Mouse (Mus musculus): ENCODE results near the gene Gm5741.

Gm5741 gene

DNA sequence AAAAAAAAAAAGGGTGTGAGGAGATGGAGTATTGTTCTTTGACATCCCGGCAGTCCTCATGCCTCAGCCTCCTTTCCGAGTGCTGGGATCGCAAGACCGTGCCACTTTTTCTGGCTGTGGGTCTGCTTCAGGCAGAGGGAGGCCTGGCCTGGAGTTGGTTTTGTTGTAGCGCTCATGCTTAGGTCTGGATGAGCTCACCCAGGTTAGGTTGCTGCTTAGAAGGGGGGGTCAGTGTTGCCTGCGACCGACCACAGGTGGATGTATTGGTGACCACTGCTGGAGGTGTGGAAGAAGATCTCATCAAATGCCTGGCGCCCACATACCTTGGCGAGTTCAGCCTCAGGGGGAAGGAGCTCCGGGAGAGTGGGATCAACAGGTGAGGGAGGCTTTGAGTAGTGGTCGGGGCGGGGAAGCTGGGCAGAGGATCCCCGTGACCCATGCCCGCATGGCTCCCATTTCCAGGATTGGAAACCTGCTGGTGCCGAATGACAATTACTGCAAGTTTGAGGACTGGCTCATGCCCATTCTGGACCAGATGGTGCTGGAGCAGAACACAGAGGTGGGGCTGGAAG, 5.3 kb upstream of the Gm5741 start:
- DNase-seq (ENCODE audit: low spot score in 2 of 2) = no peak

DNA sequence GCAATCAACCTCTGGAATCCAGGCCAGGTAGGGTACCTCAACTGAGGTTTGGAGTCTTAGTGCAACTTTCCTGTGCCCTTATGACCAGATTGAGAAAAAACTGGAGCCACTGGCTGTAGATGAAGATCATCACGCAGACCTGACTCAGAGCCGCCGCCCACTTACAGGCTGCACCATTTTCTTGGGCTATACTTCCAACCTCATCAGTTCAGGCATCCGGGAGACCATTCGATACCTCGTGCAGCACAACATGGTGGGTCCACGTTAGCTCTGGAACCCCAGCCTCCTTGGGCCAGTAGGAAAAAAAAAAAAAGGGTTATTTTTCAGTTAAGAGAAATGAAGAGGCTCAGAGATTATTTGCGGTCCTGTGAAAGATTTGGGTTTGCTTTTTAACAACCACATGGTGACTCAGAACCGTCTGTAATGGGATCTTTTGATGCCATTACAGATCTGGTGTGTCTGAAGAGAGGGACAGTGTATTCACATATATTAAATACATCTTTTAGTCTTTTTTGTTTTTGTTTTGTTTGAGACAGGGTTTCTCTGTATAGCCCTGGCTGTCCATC, 4.7 kb upstream of the Gm5741 start:
- no peak for DNase-seq (ENCODE audit: low spot score in 2 of 2)

DNA sequence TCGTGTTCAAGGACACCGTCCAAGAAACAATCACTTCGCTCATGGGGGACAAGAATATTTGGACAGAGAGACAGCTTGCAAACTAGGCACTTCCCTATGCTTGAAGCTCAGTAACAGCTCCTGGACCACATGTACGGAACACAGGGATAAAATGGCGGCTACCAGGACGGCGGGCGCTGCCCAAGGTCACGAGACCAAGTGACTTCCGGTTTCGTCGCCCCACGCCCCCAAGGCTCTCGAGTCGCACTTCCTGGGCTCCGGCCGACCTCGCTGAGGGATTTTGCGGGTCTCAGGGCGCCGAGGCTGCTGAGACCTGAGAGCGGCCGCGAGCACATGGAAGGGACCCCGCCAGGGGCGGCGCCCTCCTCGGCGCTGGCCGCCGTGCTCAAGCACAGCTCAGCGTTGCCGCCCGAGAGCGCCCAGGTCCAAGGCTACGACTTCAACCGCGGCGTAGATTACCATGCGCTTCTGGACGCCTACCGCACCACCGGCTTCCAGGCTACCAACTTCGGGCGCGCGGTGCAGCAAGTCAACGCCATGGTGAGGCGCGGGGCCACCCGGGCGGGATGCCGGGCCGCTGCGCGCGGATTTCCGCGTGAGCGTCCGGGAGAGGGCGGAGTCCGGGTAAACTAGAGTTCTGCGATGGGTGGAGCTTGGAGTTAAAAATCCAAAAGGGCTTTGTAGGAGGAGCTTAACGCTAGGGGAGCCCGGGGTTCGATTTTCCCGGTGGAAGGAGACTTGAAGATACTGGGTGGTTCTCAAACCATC, 3.9 kb upstream of the Gm5741 start, which contains the start of gene Dhps:
Gene Dhps (plus strand): TSS at position 244 of the 768 bp plus-strand sequence.
- peak; percentile 87 to 91 for DNase-seq (ENCODE audit: low spot score in 2 of 2)

DNA sequence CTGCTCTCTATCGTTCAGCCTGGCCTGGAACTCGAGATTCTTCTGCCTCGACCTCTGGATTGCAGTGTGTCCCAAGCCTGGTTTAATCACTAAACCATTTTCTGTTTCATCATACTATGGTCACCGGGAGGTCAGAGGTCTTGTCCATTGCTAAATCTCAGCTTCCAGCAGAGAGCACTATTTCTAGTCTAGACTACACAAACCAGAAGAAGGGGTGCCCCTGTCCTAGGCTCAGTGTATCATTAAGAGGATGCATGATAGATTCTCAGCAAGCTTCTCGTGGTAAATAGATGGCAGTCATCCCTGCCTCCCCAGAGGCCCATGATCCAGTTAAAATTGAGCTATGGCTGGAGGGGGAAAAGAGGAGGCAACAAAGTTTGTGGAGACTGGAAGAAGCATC, 3.3 kb upstream of the Gm5741 start:
- DNase-seq (ENCODE audit: low spot score in 2 of 2) = no peak

DNA sequence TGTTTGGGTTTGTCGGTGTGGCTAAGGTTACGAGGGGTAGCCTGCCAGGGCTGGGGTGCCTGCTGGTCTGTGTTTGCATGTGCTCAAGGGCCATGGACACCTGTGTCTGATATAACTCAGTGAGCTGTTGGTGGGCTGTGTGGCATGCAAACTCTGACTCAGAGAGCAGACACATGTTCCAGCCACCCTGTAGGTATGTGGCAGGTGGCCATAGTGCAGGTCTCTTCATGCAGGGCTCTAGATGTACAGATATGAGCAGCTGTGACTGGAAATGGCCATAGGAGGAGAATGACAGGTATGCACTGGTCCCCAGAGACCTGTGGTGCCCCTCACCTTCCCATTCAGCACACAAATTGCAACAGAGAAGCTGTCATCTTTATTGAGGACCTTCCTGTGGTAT, 627 bp downstream of the Gm5741 start:
- DNase-seq (ENCODE audit: low spot score in 2 of 2) = no peak

DNA sequence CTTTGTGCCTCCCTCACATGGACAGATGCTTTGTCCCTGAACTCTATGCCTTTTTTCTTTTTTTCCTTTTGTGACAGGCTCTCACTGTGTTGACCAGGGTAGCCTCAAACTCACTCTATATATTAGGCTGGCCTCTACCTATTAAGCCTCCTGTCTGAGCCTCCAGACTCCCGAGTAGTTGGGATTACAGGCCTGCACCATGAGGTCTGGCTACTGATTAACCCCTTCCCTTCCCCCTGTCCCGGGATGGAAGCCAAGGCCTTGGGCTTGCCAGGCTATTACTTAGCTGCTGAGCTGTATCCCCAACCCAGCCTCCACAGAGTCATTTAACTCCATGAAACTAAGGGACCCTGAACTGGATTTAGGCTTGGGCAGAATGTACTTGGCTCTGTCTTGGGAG, 2.6 kb downstream of the Gm5741 start:
- no peak for DNase-seq (ENCODE audit: low spot score in 2 of 2)

DNA sequence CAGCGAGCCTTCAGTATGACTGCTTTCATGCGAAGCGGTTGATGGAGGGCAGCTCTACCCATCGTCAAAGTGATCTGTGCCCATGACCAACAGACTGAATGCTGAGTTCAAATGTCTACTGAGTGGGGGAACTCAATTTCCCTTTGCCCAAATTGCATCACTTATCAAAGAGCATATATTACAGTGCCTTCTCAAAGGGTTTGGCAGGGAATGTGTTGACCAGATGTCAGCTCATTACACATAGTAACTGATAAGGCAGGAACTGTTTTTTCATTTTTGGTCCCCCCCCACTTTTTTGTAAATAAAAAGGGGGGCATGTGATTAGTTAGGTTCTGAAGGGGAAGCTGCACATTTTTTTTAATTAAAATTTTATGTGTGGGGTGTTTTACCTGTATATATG, 5.2 kb downstream of the Gm5741 start:
- DNase-seq (ENCODE audit: low spot score in 2 of 2) = no peak

DNA sequence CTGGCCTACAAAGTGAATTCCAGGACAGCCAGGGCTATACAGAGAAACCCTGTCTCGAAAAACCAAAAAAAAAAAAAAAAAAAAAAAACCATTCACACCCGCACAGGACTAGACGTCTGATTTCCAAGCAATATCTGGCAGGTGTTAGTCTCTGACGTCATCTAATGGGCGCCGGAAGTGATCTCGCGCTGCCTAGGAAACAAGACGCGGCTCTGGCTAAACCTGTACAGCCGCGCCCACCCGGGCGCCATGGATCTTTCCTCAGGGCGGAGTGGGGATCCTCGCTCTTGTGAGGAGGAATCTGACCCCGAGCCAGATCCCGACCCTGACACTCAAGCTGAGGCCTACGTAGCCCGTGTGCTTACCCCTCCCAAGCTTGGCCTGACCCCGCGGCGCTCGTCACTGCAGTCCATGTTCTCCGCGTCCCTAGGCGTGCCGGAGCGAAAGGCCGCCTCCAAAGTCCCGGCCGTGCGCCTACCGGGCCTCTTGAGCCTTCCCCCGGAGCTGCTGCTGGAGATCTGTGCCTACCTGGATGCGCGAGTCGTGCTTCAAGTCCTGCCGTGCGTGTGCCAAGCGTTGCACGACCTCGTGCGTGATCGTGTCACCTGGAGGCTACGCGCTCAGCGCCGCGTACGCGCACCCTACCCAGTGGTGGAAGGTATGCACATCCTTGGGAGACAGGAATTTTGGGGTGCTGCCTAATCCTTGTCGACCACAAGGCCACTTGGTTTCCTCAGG, 7.7 kb downstream of the Gm5741 start, which contains the start of gene Fbxw9:
Gene Fbxw9 (plus strand): TSS at position 177 of the 738 bp plus-strand sequence.
- DNase-seq (ENCODE audit: low spot score in 2 of 2) = peak; percentile 86

DNA sequence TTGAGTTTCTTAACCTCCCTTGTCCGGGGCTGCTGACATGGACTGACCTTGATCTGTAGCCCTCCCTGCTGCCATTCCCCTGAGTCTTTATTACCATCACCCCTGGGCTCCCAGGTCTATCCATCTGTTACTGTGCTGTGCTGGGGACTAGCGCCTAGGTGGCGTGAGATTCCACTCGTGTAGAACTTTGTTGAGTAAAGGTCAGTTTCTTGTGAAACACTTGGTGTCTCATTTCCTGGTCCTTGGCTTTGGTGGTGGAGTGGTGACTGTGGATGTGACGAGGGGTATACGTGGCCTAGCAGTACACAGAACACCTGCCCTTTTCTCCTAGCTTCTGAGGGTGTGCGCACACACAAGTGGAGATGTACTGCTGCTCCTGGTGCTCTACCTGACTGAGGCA, 10.4 kb downstream of the Gm5741 start:
- no peak for DNase-seq (ENCODE audit: low spot score in 2 of 2)

DNA sequence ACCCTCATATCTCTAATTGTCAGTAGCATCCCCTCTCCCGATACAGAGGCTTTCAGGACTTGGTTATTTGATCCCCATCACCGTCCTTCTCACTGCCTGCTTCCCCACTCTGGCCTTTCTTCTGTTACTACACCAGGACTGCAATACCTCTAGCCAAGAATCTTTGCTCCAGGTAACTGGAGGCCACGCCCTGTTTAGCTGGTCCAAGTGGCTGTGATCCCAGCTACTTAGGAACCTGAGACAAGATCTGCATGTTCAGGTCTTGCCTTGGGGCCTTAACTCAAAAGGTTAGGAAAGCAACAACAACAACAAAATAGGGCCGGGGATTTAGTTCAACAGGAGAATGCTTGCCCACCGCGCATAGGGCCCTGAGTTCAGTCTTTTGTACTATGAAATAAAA, 24.2 kb downstream of the Gm5741 start:
- no peak for DNase-seq (ENCODE audit: low spot score in 2 of 2)

DNA sequence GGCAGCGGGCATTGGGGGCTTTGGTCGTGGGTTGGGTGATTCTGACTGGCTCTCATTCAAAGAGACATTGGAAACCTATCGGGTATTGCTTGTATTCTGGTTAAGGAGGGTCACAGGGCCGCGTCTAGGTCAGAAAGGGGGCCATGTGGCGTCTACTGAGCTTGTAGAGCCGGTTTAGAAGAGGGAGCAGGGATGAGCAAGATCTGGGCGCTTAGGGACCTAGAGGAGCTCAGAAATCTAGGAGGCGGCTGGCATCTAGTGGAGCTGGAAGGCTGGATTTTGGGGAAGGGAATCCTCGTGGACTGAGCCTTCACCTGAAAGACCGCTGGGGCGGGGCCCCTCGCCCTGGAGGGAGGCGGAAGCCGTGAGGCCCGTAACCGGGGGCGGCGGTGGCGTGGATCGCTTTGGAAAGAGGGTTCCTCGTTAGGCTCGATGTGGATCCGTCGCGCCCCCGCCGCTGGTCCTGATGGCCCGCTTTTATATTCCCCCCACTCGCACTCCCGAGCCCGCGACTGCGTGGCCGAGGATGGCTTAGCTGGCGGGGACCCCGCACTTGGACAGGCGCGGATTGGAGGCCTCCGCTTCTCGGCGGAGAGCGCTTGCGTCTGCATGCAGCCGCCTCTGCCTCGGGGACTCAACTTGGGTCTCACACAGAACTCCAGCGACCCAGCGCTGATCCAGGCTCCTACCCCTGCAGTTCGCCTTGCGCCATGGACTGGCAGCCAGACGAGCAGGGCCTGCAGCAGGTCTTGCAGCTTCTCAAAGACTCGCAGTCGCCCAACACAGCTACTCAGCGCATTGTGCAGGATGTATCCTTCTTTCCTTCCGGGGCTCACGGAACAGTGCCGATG, 29.9 kb downstream of the Gm5741 start:
- peak in 1 of 2 experiments; percentile 55 for DNase-seq (ENCODE audit: low spot score in 2 of 2)

DNA sequence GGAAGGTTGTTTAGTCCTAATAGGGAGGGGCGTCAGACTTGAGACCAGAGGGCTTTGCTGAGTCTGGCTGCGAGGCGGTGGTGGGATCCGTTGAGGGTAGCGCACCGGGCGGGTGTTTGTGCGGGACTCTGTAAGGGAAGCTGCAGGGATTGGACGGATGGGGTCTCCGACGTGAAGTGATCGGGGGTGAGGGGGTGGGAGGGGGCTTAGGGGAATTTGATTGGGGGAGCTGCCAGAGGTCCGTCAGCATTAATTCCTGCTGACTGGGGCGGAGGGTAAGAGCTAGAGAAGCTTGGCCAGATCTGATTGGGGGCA, 30.5 kb downstream of the Gm5741 start:
- DNase-seq (ENCODE audit: low spot score in 2 of 2) = no peak

DNA sequence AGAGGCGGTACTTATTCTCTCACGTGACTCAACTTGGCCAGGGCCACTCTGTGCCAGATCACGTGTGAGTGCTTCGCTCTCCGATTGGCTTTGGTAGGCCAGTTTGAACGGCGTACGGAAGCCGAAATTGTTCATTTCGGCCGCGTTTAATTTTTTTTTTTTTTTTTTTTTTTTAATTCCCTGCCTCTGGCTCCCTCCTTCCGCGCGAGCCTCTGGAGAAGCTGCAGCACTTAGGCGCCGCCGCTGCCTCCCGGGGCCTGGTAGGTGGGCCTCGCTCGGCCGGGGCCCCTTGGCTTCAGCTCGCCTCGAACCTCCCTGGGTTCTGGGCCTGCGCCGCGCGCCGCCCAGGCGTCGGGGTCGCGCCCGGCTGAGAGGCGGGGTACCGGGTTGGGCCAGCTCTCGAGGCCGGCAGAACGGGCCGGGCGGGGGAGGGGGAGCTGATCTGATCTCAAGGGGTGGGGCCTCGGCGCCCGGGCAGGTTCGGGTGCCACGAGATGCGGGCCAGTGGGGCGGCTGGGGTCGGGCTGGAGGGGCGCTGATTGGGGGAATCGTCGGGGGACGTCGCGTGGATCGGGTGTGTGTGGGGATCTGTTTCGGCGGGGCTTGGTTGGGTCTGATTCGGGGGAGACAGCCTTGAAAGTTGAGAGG, 30.9 kb downstream of the Gm5741 start, which contains the start of gene Tnpo2:
Gene Tnpo2 (plus strand): TSS at position 198 of the 648 bp plus-strand sequence.
- DNase-seq (ENCODE audit: low spot score in 2 of 2) = peak; percentile 82 to 90

DNA sequence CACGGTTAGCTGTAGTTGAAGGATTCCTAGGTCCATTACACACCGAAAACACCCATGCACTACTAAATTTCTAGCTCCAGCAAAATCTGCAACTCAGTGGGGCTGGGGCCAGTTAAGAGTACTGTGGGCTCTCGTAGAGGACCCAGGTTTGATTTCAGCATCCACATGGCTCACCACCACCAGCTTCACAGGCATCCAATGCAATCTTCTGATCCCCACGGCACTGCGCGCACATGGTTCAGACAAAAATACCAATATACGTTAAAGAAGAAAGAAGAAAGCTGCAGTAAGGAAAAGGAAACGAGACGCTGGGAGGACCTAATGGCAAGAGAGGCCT, 31.4 kb downstream of the Gm5741 start:
- DNase-seq (ENCODE audit: low spot score in 2 of 2) = no peak

DNA sequence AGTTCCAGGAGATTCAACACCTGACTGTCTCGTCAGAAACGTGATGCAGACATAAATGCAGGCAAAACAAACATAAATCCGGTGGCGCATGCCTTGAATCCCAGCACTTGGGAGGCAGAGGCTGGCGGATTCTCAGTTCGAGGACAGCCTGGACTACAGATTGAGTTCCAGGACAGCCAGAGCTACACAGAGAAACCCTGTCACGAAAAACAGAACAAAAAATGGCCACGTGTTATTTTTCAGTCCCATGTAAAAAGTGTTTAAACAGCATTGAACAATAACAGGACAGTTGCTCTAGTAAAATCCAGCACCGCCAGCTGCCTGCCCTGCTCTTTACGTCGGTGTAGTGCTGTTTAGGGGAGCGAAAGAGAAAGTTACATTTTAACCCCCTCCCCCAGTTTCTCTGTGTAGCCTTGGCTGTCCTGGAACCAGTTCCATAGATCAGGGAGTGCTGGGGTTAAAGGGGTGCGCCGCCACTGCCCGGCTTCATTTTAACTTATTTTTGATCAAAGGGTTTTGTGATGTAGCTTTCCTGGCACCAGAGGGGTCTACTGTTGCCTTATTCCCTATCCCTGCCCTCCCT, 32.0 kb downstream of the Gm5741 start:
- DNase-seq (ENCODE audit: low spot score in 2 of 2) = peak in 1 of 2 experiments; percentile 18

DNA sequence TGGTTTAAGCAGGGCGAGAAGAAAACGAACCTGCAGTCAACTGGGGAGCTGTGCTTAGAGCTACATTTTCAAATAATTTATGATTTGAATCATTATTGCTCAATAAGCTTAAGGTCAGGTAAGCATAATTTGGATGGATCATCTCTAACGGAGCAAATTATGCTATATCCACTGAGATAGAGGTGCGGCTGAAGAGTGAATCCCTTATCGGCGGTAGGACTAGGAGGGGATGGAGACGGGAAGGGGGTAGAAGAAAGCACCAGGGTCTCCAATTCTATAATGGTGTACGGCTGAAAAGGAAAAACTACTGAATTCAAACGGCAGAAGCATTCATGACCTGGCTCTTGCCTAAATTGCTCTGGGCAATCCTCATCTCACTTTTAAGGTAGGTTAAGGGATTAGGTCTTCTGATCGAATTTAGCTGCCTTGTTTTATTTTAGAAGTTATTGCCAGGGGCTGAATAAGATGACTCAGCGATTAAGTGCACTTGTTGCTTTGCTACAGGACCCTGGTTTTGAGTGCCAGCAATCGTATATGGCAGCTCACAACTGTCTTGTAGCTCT, 32.5 kb downstream of the Gm5741 start:
- DNase-seq (ENCODE audit: low spot score in 2 of 2) = no peak

DNA sequence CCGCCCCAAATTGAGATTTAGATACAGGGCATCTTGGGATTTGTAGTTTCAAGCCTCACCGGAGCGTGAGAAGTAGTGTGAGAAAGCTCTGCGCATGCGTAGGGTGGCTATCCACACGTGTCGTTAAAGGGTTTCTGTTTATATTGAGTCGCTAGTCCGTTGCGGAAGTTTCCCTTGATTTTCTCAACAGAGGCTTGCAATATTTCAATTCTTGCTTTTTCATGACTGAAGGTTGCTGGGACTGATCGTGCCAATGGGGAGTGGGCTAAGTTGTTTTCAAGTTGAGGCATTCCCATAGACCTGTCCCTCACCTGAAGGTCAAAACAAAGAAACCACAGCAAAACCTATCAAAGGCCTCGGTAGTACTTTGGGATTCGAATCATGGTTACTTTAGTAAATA, 33.0 kb downstream of the Gm5741 start:
- DNase-seq (ENCODE audit: low spot score in 2 of 2) = peak; percentile 55 to 57

DNA sequence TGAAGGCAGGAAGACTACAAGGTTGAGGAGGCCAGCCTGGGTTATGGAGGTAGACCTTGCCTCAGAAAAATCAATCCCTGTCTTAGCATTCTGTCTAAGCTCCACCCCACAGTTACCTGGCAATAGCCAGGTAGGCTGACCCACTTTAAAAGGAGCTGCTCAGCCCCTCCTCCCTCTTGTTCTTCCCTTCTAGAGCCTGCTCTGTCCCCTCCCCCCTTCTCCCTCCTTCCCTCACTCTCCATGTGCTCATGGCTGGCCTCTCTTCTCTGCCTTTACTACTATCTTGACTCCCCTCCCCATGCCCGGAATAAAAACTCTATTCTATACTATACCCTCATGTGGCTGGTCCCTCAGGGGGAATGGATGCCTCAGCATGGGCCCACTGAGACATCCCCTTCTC, 33.9 kb downstream of the Gm5741 start:
- no peak for DNase-seq (ENCODE audit: low spot score in 2 of 2)

DNA sequence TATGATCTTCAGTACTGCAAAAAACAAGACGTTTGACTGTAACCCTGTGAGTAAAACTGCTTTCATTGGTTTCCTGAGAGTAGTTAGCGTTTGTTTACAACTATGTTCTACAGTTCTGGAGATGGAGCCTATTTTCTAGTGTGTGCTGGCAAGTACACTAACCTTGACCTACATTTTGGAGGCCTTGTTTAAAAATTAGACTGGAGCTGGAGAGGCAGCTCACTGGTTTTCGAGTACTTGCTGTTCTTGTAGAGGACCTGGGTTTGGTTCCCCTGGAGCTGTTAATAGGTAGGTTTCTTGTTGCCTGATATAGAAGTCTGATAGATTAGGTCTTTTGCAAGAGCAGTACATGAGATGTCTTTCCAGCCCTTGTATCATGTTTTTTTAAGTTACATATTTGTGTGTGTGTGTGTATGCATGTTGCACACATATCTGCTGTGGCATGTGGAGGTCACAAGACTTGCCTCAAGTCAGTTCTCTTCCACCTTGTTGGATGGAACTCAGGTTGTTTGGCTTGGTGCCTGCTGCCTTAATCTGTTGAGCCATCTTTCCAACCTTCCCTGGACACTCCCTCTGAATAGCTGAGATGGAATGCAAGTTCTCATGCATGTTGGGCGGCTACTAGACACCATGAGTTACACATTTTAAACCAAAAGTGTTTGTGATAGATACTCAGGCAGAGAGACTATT, 35.0 kb downstream of the Gm5741 start:
- DNase-seq (ENCODE audit: low spot score in 2 of 2) = no peak

DNA sequence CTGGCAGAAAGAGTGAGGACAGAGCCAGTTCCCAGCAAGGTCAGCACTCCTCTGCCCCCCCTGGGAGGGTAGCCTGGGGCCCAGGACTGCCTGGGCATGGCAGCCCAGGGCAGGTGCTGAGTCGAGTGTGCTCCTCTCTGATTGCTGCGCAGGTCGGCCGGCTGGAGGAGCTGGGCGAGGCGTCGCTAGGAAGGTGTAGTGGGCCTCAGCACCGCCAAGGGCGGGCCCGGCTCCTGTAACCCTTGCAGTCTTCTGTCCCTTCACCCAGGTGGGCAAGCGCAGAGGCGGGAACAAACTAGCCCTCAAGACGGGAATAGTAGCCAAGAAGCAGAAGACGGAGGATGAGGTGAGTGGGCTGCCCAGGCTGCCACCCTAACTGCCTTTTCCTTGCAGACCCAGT, 38.5 kb downstream of the Gm5741 start:
- no peak for DNase-seq (ENCODE audit: low spot score in 2 of 2)

Data from frontal cortex, postnatal 14 days (tissue).